Mouse (Mus musculus): ENCODE measurements around the gene Xxylt1.

- TF ChIP-seq CTCF (IDR thresholded peaks at IDR 0.05; ENCODE audit: borderline replicate concordance, insufficient read depth, low read length) (no peak), POLR2A (IDR thresholded peaks at IDR 0.05; ENCODE audit: low read depth, low read length) (no peak)
Observed at GRCm38 (mm10) chr16:30959692-30960091, 121.5 kb downstream of the Xxylt1 start.

All from embryonic fibroblast, embryonic 13.5 days (primary cell).